Mouse (Mus musculus): ENCODE measurements at regions not wholly inside any gene's neighbourhood (a gene's known extent, or its start where the extent isn't known, plus 50 kb on each side); places are given as distances from the start of the nearest gene placed in this dataset.

DNA sequence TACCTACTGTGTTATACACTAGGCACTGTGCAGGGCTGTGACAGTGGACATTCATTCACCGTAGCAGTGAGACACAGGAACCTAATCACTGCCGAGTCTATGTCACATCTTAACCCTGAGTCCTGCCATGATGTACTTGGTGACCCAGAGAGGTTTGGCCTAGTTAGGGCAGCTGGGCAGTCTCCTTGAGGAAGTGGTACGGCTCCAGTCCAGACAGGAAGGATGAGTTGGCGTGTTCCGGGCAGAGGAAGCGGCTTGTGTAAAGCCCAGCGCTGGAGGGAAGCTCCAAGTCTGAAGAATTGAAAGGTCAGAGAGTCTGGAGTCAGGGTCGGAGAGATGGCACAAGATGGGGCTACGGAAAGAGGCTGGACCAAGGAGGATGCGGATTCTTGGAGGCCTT, 99.4 kb upstream of the Smim15 start:
- DNase-seq (ENCODE audit: low read depth): no peak

DNA sequence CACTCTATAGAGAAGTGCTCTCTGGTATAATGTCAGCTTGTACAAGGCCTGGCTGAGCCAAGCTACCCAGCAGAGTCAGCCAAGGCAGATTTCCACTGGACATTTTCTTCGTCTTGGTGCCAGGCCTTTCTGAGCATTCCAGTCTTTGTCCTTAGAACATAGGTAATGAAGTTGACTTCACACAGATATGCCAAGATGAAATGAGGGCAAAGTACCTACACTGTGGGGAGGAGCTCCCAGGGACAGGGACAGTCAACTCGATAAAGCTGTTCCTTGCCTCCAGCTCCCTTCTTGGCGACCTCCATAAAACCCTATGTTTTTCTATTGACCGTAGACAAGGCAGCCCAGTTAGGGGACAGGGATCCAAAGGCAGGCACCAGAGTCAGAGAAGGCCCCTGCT, 101.3 kb upstream of the Smim15 start:
- no peak for DNase-seq (ENCODE audit: low read depth)

DNA sequence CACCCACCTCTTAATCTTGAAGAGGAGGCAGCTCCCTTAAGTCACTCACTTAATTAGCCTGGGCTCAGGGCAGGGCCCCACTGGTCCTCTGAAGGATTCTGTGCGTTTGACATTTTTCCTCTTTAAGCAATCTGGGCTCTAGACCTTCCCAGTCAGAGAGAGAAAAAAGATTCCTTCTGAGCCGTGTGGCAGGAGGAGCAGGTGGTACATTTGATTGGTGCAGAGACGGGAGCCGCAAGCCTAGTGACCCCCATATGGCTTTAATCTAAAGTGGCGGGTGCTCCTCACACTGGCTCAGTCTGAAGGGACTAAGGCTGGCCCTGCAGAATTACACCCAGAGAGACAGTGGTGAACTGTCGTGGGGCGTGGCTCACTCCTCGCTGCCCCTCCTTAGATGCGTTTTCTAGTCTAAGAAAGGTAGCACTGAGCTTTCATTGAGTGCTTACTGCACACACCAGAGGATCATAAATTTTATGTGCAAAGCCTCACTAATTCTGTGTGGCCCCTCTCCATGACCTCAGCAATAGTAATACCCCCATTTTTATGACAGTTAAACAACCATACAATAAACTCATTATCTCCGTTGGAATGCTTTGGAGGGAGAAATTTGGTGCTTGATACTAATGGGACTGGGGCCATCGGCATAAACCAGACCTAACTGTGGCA, 101.8 kb upstream of the Smim15 start:
- no peak for DNase-seq (ENCODE audit: low read depth)

DNA sequence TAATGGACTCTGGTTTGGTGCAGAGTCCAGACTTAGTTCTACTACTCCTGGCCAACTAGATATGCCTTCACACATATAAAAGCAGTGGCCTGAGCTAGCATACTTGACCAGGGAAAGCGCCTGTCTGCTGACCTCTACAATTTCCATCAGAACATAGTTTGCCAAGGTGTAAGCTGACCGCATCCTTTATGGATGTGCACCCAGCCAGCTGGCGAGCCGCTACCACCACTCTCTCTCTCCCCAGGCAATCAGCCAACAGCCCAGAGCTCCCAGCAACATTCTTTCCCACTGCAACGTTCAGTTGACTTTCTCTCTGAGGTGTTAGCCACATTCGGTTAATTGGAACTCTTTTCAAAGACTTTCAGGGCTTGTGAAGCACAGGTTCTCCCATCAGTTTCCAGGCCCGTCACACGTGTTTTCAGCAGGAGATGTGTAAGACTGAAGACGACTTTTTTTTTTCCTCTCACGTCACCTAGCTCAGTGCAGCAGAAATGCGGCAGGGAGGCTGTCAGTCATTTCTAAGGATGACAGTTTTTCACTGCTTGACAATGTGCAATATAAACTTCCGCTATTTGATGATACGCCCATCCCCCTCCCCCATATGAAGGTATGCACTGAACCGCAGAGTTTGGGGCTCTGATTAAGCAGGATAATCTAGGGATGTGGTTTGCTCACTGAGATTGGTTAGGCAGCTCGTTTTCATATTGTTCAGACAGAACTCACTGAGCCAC, 104.2 kb upstream of the Smim15 start:
- DNase-seq (ENCODE audit: low read depth): peak; percentile 58

DNA sequence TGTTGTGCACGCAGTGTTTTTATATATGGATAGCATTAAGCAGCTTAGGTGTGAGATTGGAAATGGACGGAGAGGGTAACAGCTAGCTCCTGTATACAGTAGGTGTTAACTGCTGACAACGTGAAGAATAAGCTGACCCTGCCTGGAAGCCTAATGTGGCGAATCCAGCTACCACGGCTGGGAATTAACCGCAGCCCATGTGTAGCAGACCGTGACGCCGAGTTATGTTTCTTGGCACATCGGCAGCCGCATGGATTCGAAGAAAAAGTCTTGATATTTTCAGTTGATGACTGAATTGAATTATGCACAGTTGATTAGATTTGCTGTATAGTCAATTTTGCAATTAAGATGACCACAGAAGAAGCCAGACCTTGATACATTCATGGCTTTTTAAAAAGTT, 108.6 kb upstream of the Smim15 start:
- DNase-seq (ENCODE audit: low read depth): no peak

DNA sequence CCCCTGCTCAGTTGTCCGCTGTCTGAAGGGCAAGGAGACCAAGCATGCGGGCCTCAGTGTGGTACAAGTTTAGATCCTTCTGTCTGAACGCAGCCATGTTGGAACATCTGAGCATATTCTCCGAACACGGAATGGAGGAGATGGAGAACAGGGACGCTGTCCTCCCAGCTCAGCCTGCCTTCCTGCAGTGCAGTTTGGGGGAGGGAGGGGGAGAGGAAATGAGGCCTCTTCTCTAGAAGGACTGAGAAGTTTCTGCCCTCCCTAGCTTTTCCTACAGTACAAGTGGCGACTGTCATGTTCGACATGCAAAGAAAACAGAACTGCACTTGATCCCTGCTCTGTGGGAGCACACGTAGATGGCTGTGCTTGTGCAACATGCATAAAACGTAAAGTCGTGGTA, 109.6 kb upstream of the Smim15 start:
- DNase-seq (ENCODE audit: low read depth): no peak

DNA sequence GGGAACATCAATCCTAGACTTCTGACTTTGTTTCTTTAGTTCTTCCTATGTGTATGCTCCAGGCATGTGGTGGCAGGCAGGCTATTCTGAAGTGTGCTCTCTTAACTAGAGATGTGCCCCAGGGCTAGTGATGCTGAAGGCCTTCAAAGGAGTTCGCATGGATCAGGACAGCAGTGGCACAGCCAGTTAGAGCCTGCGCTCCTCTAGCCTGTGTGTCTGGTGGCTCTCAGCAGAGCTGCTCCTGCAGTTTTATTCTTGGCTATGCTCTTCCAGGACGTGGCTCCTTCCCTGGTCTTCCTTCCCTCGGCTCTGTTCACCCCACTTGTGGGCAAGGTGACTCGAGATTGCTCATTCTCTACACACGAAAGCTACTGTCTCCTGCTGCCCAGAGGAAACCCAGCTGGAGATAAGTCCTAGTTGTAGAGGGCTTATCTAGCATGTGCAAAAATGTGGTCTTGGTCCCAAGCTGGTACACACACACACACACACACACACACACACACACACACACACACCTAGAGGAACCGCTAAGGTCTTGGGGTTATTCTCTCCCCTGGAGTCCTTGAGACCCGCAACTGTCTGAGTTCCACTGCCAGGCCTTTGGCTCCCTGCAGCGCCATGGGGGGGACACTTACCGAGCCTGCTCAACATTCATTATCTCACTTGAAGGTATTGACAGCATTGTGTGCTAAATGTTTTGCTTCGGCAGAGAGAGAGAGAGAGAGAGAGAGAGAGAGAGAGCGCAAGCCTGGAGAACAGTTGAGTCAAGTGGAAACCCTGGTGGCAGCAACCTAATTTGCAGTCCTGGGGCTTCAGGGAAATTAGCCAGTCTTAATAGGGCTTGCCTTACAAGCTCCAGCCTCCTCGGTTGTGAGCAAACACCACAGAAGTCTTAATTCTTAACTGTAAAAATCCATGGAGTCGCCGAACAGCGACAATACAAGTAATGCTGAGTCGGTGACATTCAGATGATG, 110.4 kb upstream of the Smim15 start:
- no peak for DNase-seq (ENCODE audit: low read depth)

DNA sequence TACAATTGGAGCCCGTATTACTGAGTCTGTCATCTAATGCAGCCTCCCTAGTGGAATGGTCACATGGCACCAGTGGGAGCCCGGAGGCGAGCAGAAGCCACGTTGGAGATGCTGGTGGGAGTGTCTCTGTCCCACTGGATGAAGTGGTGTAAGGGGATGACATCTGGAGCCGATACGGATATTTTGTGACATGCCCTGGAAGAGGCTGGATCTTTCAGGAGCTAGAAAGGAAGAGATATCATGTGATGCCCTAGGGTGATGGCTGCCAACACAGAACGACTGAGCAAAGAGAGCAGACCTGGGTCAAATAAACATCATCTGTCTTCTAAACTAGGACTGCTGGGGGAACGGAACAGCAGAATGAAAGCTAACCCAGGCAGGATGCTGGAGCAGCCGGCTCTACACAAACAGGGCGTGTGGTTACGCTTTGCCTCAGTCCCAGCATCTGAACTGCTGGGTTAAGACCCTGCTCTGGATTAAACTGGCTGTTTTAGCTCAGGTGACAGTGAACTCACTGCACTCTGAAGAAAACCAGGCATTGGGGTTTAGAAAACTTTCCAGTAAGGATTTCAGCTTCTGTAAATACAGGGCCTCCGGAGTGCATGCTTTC, 111.7 kb upstream of the Smim15 start:
- DNase-seq (ENCODE audit: low read depth): no peak

DNA sequence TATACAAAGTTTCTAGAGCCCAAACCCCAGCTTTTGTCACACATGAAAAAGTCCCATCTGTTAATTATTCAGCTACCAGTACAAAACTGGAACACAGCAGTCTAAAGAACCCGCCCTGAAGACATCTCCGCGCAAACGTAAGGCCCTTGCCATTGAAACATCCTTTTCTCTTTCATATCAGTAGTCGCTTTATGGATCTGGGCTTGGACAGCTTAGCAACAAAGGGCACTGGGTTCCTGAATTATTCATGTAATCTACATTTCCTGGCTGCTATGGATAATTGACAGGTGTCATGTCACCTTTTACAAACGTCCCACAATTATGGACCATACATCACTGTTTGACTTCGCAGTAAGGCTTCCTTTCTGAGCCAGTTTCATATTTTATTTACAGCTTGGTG, 113.0 kb upstream of the Smim15 start:
- DNase-seq (ENCODE audit: low read depth): no peak

DNA sequence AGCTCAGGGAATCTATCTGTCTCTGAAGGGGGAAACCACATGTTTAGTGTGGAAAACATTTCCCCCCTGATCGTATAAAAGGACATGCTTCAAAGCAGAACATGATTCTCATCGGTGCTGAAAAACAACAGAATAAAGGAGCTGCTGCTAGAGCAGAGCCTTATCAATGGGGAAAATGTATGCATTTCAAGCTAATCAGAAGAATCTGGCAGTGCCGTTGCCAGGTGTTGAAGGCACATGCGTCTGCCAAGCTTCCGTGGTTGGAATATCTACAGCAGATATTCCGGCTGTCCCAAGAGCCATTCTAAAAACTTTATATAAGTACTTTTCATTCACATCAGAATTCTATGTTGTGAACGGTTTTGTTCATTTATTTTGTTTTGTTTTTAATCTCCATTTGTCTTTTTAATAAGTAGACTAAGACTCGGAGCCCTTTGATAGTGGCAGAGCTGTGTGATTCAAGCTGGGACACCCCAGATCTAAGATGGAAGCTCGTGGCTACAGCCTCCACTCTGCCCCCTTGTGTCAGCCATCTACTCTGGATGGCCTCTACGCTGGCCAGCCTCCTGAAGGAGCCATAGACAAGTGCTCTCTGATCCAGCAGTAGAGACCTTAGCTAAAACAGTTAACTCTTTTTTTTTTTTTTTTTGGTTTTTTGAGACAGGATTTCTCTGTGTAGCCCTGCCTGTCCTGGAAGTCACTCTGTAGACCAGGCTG, 116.6 kb upstream of the Smim15 start:
- peak; percentile 33 for DNase-seq (ENCODE audit: low read depth)

DNA sequence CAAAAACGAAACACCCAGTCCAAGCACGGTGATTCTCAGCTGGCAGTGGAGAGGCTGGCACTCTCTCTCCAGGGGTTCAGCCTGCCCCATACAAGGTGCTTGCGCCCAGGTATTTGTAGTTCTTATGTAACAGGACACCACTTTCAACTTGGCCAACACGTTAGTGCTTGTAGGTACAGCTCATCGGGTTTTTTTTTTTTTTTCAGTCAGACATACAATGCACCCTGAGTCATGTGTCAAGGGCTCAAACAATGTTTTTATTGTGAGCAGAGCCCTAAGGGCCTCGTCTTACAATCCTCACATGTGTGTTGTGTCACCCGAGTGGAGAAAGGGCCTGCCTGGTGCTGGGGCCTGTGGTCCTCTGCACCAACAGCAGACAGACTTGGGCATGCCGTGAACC, 118.8 kb upstream of the Smim15 start:
- peak; percentile 60 for DNase-seq (ENCODE audit: low read depth)

DNA sequence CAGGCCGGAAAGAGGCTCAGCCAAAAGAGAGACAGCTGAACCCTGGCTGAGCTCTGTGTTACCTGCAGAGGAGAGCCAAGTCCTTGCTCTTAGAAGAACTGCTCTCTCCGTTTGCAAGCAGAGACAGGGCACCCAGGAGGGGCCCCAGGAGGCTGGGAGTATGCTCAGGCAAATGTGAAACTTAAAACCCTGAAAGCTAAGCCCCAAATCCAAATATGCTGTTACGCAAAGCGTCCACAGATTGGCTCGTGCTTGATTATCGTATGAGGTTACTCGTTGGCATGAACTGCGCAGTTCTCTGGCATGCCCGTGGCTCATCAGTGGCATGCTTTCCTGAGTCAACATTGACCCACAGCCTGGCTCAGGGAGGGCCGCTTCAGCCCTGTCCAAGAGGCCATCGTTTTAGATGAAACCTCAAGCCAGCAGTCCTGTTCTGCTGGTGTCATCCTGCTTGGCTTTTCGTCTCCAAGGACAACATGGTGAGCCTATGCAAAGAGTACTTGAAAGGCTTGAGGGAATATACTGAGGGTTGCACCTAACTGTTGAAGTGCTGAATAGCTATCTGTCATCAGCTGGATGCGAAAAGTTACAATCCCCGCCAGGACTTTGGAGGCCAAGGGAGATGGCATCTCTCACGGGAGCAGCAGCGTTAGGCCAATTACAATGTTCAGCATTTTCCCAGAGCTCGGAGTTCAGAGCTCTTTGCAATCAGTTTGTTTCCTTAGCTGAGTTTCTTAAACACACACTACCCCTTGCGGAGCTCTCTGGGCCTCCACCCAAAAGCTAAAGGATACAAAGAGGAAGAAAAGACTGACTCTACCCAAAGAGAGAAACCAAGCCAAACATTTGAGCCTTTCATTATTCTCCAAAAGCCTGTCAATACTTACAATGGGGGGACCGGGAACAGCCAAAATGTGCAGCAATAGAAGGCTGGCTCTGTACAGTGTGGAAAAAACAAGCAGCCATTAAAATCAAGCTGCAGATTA, 120.8 kb upstream of the Smim15 start:
- peak; percentile 76 for DNase-seq (ENCODE audit: low read depth)

DNA sequence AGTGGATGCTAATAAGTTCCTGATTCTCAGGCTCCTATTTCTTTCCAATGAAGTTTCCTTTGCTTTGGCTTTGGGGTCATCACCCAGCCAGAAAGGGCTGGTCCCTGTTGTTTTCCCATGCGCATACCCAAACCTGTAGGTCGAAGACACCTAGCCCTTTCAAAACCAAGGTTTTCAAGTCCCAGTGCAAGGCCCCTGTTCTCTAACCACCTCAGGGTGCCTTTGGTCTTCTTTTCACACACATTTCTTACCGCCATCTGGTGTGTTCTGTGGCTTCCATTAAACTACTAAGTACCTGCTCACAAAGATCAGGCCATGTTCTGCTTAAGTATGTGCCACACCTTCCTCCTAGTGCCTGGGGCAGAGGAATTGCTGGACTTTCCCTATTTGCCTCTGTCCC, 124.8 kb upstream of the Smim15 start:
- DNase-seq (ENCODE audit: low read depth): no peak

DNA sequence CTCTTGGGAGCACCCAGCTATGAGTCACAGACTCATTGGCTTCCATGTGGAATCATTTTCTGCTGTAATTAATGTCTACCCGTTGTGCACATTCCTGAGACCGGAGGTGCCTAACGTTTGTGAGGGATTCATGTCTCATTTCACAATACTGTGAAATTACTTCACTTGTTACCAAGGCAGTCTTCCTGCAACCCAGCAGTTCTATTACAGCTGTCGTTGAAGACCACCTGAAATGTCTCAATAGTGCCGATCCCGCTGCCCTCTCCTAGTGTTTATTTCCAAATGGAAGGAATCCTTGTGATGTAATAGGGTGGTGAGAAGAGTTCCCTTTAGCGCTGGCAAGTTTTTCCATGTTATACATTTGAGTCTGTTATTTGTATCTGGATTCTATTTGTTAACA, 125.8 kb upstream of the Smim15 start:
- no peak for DNase-seq (ENCODE audit: low read depth)

DNA sequence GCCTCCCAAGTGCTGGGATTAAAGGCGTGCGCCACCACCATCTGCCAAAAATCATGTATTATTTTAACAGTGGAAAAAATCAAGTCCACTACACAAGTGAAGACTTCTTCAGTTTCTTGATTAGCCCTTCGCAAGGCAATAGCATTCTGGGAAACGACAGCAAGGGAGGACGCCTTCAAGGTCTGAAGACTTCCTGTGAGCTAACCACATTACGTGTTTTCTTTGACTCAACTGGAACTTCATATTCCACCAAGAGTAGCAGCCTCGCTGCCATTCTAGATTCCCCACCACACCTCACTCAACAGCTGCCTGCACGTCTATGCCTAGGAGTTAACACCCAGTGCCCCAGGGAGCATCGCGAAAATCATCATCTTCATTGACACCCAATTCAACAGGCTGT, 126.2 kb upstream of the Smim15 start:
- DNase-seq (ENCODE audit: low read depth): no peak

DNA sequence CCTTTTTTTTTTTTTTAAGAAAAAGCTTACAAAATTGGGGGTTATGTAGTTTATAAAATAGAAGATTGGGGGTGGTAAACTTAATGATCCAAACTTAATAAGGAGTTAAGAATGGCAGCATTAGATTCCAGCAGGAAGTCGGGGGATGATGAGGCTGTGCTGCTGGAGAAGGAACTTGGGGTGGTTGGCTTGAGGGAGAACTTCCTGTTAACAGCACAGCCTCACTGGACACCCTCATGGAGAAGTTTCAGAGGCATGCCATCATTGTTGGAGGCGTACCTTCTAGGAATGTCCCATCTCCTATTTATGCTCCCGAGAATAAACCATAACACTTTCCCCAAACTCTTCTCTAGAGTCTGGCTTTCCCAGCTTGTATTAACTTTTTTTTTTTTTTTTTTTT, 126.7 kb upstream of the Smim15 start:
- DNase-seq (ENCODE audit: low read depth): no peak

DNA sequence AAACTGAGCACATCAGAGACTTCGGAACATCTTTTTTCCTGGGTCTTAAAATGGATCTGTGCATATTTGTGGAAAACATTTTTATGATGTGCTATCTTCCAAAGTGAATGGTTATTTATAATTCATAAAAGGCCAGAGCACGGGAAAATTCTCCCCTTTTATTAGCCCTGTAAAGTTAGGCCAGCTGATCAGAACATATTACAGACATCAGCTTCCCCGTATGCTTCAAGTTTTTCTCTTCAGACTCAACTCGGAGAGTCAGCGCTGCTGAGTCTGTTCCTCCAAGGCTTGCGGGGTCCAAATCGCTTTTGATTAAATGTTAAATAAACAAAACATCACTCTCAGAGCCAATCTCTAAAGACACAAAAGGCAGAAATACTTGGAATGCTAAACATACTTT, 134.1 kb upstream of the Smim15 start:
- no peak for DNase-seq (ENCODE audit: low read depth)

DNA sequence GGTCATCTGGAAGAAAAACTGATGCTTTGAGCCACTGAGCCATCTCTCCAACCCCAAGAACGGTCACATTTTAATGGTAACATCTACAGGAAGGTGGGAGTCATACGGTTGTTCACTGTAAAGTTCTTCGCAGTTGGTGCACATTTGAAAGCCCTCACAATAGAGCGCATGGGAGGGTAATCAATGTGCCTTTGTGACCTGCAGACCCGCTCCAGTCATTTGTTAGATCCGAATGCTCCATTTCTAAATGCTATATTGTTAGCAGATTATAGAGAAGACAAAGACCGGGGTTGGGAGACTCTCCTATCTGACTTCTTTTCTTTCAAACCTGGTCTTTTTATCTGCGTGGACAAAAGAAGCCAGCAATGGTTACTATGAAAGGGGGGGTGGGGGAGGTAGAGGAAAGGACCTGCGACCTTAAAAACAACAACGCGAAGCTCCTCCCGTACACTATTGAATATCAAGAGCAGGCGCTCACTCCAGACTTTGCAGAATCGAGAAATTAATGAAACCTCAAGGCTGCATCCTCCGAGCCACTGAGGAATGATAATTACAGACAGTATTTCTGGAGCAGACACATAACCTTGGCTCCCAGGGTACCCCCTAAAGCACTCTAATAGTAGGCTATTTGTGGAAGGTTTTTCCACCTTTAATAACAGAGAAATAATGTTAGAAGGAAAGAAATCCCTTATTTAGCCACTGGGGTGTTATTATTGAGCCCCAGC, 134.7 kb upstream of the Smim15 start:
- DNase-seq (ENCODE audit: low read depth): no peak

DNA sequence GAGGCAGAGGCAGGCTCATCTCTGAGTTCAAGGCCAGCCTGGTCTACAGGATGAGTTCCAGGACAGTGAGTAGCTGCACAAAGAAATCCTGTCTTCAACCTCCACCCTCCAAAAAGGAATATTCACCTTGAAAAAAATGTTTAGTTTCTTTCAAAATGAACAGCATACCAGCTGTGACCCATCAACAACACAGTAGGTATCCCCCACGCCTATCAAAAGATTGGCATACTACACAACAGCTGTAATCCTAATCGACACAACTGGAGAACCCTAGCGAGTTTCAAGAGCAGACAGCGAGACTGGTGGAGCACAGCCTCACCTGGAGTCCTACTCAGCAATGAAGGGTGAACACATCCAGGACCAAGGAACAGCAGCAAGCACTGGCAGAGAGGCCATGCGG, 136.3 kb upstream of the Smim15 start:
- no peak for DNase-seq (ENCODE audit: low read depth)

DNA sequence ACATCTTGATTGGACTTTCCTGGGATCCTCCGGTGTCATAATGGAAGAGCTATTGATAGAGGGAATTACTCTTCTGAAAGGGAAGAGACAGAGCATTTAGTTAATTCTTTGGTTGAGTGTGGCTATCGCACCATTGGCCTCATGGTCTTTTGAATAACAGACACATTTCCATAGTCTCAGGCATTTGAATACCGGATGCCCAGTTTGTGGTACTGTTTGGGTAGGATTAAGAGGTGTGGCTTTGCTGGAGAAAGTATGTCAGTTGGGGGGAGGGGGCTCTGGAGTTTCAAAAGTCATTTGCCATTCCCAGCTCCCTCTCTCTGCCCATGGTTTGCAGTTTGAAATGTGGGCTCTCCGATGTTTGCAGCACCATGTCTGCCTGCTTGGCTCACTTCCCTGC, 139.4 kb upstream of the Smim15 start:
- DNase-seq (ENCODE audit: low read depth): no peak
